Mouse (Mus musculus) CH12.LX (cell line): ENCODE data around the gene Irgc1. TPM values are rescaled to one million over a fixed set of nuclear protein-coding genes. Genes with fewer than 3 reads are reported as not detected.
A peak's percentile ranks its signal among the peaks of the same experiment; 100 is the strongest.

ENCODE experiments used
- DNase-seq: peaks from one replicate; pipeline ENCODE4 v3.0.0-alpha.2; 2013; ENCODE audit errors: extremely low read depth
- H3K27ac ChIP-seq: 2 replicates; pipeline ENCODE4 v1.5.1; 2012; ENCODE audit warnings: low read depth, mild to moderate bottlenecking, control low read depth, moderate library complexity; ENCODE audit not compliant: insufficient read depth
- H3K27me3 ChIP-seq: replicated peaks from 2 replicates; pipeline ENCODE3; 2012; ENCODE audit warnings: inconsistent platforms
- H3K36me3 ChIP-seq, 2 experiments: replicated peaks in 1 of 2; 2 replicates each; pipeline versions ENCODE3 to v1.6.1; 2012; ENCODE audit warnings: inconsistent platforms in 1 of 2, low read length in 1 of 2, mild to moderate bottlenecking in 1 of 2, mixed read lengths in 1 of 2, moderate library complexity in 1 of 2; ENCODE audit not compliant: control insufficient read depth in 1 of 2, insufficient read depth in 1 of 2
- H3K4me1 ChIP-seq, 2 experiments: 2 replicates each; pipeline ENCODE4 v1.6.1; 2012; ENCODE audit warnings: inconsistent platforms in 1 of 2, moderate library complexity in 1 of 2; ENCODE audit not compliant: insufficient read depth in 2 of 2, control insufficient read depth in 1 of 2
- H3K4me2 ChIP-seq: 2 replicates; pipeline ENCODE4 v1.6.1; 2012; ENCODE audit warnings: low read depth, mild to moderate bottlenecking, control low read depth; ENCODE audit not compliant: poor library complexity, insufficient read depth, severe bottlenecking
- H3K4me3 ChIP-seq, 3 experiments: fragments of 150-350 bp in 1 of 3; sonication (generic) in 1 of 3; replicated peaks in 1 of 3; 2 replicates each; pipeline versions ENCODE3 to v1.5.1; 2011 to 2012; ENCODE audit warnings: low read depth in 2 of 3, low read length in 2 of 3, mild to moderate bottlenecking in 2 of 3, moderate library complexity in 2 of 3, control low read depth in 1 of 3, improper control_type of control experiment in 1 of 3, inconsistent platforms in 1 of 3, mixed read lengths in 1 of 3; ENCODE audit not compliant: poor library complexity in 1 of 3
- H3K79me2 ChIP-seq: replicated peaks from 2 replicates; pipeline ENCODE4 v1.6.1; 2012; ENCODE audit warnings: mild to moderate bottlenecking, moderate library complexity; ENCODE audit not compliant: control insufficient read depth, poor library complexity, insufficient read depth, severe bottlenecking; ENCODE audit errors: extremely low read depth
- H3K9ac ChIP-seq: 2 replicates; pipeline ENCODE4 v1.6.1; 2012; ENCODE audit warnings: low read depth, mild to moderate bottlenecking, control low read depth, moderate library complexity; ENCODE audit not compliant: insufficient read depth
- H3K9me3 ChIP-seq: replicated peaks from 2 replicates; pipeline ENCODE3; 2012; ENCODE audit warnings: low read length, inconsistent platforms, mixed read lengths
- BHLHE40 ChIP-seq: IDR thresholded peaks from 2 replicates; pipeline ENCODE4 v1.6.1; 2011; ENCODE audit warnings: mild to moderate bottlenecking, low read depth, low read length, improper control_type of control experiment
- CHD1 ChIP-seq: IDR thresholded peaks from 2 replicates; pipeline ENCODE4 v1.6.1; 2012; ENCODE audit warnings: low read depth, low read length, improper control_type of control experiment, inconsistent platforms
- CHD2 ChIP-seq: IDR thresholded peaks from 2 replicates; pipeline ENCODE4 v1.6.1; 2011; ENCODE audit warnings: low read length, improper control_type of control experiment
- CTCF ChIP-seq, 2 experiments: IDR thresholded peaks in 1 of 2; conservative IDR thresholded peaks in 1 of 2; 2 replicates each; pipeline ENCODE4 v1.5.1; 2011 to 2012; ENCODE audit warnings: low read depth in 2 of 2, low read length in 2 of 2, improper control_type of control experiment in 1 of 2, inconsistent platforms in 1 of 2, mild to moderate bottlenecking in 1 of 2, moderate library complexity in 1 of 2
- EP300 ChIP-seq: IDR thresholded peaks from 2 replicates; pipeline ENCODE4 v1.6.1; 2011; ENCODE audit warnings: low read length, improper control_type of control experiment
- ETS1 ChIP-seq: conservative IDR thresholded peaks from 2 replicates; pipeline ENCODE4 v1.6.1; 2012; ENCODE audit warnings: low read depth, mild to moderate bottlenecking, inconsistent platforms, low read length, improper control_type of control experiment, moderate library complexity
- GABPA ChIP-seq: IDR thresholded peaks from 2 replicates; pipeline ENCODE4 v1.6.1; 2012; ENCODE audit warnings: low read depth, low read length, improper control_type of control experiment, inconsistent platforms; ENCODE audit not compliant: insufficient replicate concordance
- HCFC1 ChIP-seq: IDR thresholded peaks from 2 replicates; pipeline ENCODE4 v1.6.1; 2012; ENCODE audit warnings: low read depth, mild to moderate bottlenecking, inconsistent platforms, low read length, improper control_type of control experiment
- IRF4 ChIP-seq: IDR thresholded peaks from 2 replicates; pipeline ENCODE4 v1.6.1; 2014; ENCODE audit warnings: low read depth, mild to moderate bottlenecking, inconsistent platforms, low read length, improper control_type of control experiment
- JUN ChIP-seq: IDR thresholded peaks from 2 replicates; pipeline ENCODE4 v1.6.1; 2011; ENCODE audit warnings: low read depth, mild to moderate bottlenecking, low read length, improper control_type of control experiment, moderate library complexity; ENCODE audit not compliant: insufficient read depth
- JUND ChIP-seq: conservative IDR thresholded peaks from 2 replicates; pipeline ENCODE4 v1.6.1; 2011; ENCODE audit warnings: low read depth, low read length, improper control_type of control experiment
- MAX ChIP-seq: IDR thresholded peaks from 2 replicates; pipeline ENCODE4 v1.6.1; 2011; ENCODE audit warnings: low read length, improper control_type of control experiment
- MAZ ChIP-seq: IDR thresholded peaks from 2 replicates; pipeline ENCODE4 v1.6.1; 2012; ENCODE audit warnings: low read depth, mild to moderate bottlenecking, inconsistent platforms, low read length, improper control_type of control experiment, moderate library complexity
- MEF2A ChIP-seq: IDR thresholded peaks from 2 replicates; pipeline ENCODE4 v1.6.1; 2014; ENCODE audit warnings: low read depth, mild to moderate bottlenecking, inconsistent platforms, low read length, improper control_type of control experiment, borderline replicate concordance
- MXI1 ChIP-seq: IDR thresholded peaks from 2 replicates; pipeline ENCODE4 v1.6.1; 2011; ENCODE audit warnings: mild to moderate bottlenecking, low read depth, low read length, improper control_type of control experiment
- MYC ChIP-seq: IDR thresholded peaks from 2 replicates; pipeline ENCODE4 v1.6.1; 2011; ENCODE audit warnings: low read depth, mild to moderate bottlenecking, improper control_type of control experiment, low read length
- NELFE ChIP-seq: IDR thresholded peaks from 2 replicates; pipeline ENCODE4 v1.6.1; 2011; ENCODE audit warnings: low read depth, low read length, improper control_type of control experiment
- NRF1 ChIP-seq: IDR thresholded peaks from 2 replicates; pipeline ENCODE4 v1.6.1; 2014; ENCODE audit warnings: low read depth, mild to moderate bottlenecking, inconsistent platforms, low read length, improper control_type of control experiment, moderate library complexity
- PAX5 ChIP-seq: IDR thresholded peaks from 2 replicates; pipeline ENCODE4 v1.6.1; 2012; ENCODE audit warnings: low read length, inconsistent platforms, mixed read lengths
- RCOR1 ChIP-seq: conservative IDR thresholded peaks from 2 replicates; pipeline ENCODE4 v1.6.1; 2012; ENCODE audit warnings: low read depth, mild to moderate bottlenecking, inconsistent platforms, low read length, improper control_type of control experiment
- SIN3A ChIP-seq: IDR thresholded peaks from 2 replicates; pipeline ENCODE4 v1.6.1; 2012; ENCODE audit warnings: low read length, improper control_type of control experiment, inconsistent platforms
- TCF12 ChIP-seq: IDR thresholded peaks from 2 replicates; pipeline ENCODE4 v1.6.1; 2014; ENCODE audit warnings: low read depth, mild to moderate bottlenecking, inconsistent platforms, low read length, improper control_type of control experiment
- USF2 ChIP-seq: conservative IDR thresholded peaks from 2 replicates; pipeline ENCODE4 v1.6.1; 2011; ENCODE audit warnings: low read depth, low read length, improper control_type of control experiment
- ZKSCAN1 ChIP-seq: IDR thresholded peaks from 2 replicates; pipeline ENCODE4 v1.6.1; 2012; ENCODE audit warnings: low read depth, inconsistent platforms, low read length, improper control_type of control experiment, borderline replicate concordance
- ZMIZ1 ChIP-seq: IDR thresholded peaks from 2 replicates; pipeline ENCODE4 v1.6.1; 2012; ENCODE audit warnings: low read depth, mild to moderate bottlenecking, inconsistent platforms, low read length, improper control_type of control experiment
- dilution Hi-C: fragments of 300-500 bp; cut with MboI; formaldehyde crosslinking; loops from 2 replicates; pipeline ENCODE4 v1.14.3; 2020; ENCODE audit warnings: low sequenced_read_pairs; ENCODE audit not compliant: extremely low pct_unique_long_range_greater_than_20kb, extremely low pct_ligation_motif_present
- in situ Hi-C: fragments of 300-500 bp; cut with MboI; formaldehyde crosslinking; loops from 3 replicates; pipeline ENCODE4 v1.14.3; 2019; ENCODE audit warnings: low sequenced_read_pairs, low pct_ligation_motif_present, low pct_unique_long_range_greater_than_20kb, mixed read lengths
- polyA plus RNA-seq: library from polyadenylated mRNA; unstranded; fragments of >175 nt; gene quantifications from 2 replicates; pipeline ENCODE4 v1.2.1, GENCODE M21; 2012; ENCODE audit warnings: low read depth; ENCODE audit not compliant: insufficient read length
- total RNA-seq, 2 experiments: library from RNA; depleted of rRNA; stranded (reverse); fragments of 300-350 nt in 1 of 2; fragments of >200 nt in 1 of 2; gene quantifications; 2 replicates each; pipeline ENCODE4 v1.2.3; 2012 to 2014

Gene Irgc1
- total RNA-seq (2012; rRNA removed), result not detected in 2 replicates
- total RNA-seq (2014; rRNA removed), result not detected in 2 replicates
- polyA plus RNA-seq, result not detected in 2 replicates

GRCm38 (mm10) chr7:24451855-24452311 is at the start of gene Irgc1:
Gene Irgc1 (minus strand): TSS chr7:24452297.
- Histone ChIP-seq H3K9me3 (peaks cover 3% of the 10 kb centered on the region), H3K4me3 (no peak within 1 kb of the TSS), H3K9ac (no peak within 1 kb of the TSS), H3K36me3 (no peaks in the 10 kb centered on the region), H3K79me2 (no peaks in the 10 kb centered on the region), H3K27ac (no peak within 1 kb of the TSS), H3K4me2 (peak within 1 kb of the TSS; percentile 88), H3K27me3 (peaks cover 48% of the 10 kb centered on the region), H3K4me1 (peaks cover 18 to 50% of the 10 kb centered on the region in 2 experiments)
- dilution Hi-C loops, result no loop called here
- TF ChIP-seq HCFC1, result no peak; the same call in 1 of the 2 replicates
- TF ChIP-seq MAZ, result 0 out of 2 replicates have a peak, but pooled peaks have one; percentile 14
- TF ChIP-seq SIN3A, result 0 out of 2 replicates have a peak, but pooled peaks have one; percentile 13
- TF ChIP-seq NELFE, result no peak
- 0 out of 2 replicates have a peak, but pooled peaks have one; percentile 9 for TF ChIP-seq NRF1
- no peak for TF ChIP-seq CHD1
- no peak for TF ChIP-seq MYC
- peak in 1 of 2 experiments; percentile 47; a peak in 2 of 4 replicates for TF ChIP-seq CTCF (conservative IDR thresholded peaks at IDR 0.05 in 1 of 2, IDR thresholded peaks at IDR 0.05 in 1 of 2; ENCODE audit: low read depth in 2 of 2, low read length in 2 of 2)
- no peak for TF ChIP-seq JUND
- peak; percentile 56; the same call in 1 of the 2 replicates for TF ChIP-seq MEF2A
- no peak for TF ChIP-seq PAX5
- peak; percentile 79 for TF ChIP-seq BHLHE40
- peak; percentile 86 for TF ChIP-seq TCF12
- no peak for TF ChIP-seq GABPA
- TF ChIP-seq IRF4, result peak; percentile 83
- peak; percentile 84 for TF ChIP-seq EP300
- TF ChIP-seq ETS1, result peak; percentile 75
- no peak for TF ChIP-seq CHD2
- TF ChIP-seq USF2, result no peak
- TF ChIP-seq RCOR1, result peak; percentile 57; the same call in 1 of the 2 replicates
- TF ChIP-seq MAX, result peak; percentile 43; the same call in 1 of the 2 replicates
- no peak for TF ChIP-seq ZKSCAN1
- no peak for TF ChIP-seq MXI1
- TF ChIP-seq JUN, result no peak
- no peak for TF ChIP-seq ZMIZ1
- DNase-seq, result peak; percentile 85
- in situ Hi-C loops, result no loop called here
